Mouse (Mus musculus) liver, embryonic 13.5 days (tissue): ENCODE measurements around the gene Ndufs3. TPM values are rescaled to one million over a fixed set of nuclear protein-coding genes. Genes with fewer than 3 reads are reported as not detected.
A peak's percentile ranks its signal among the peaks of the same experiment; 100 is the strongest.

Experiments used
- ATAC-seq: fragments of 200-750 bp; cut with Nextera tagmentation; 2 replicates; pipeline ENCODE4 v1.8.0; 2017; ENCODE audit warnings: low read depth, mild to moderate bottlenecking, moderate number of reproducible peaks, moderate library complexity
- DNase-seq: peaks from one replicate; pipeline ENCODE4 v3.0.0; 2022
- H3K27ac ChIP-seq: fragments of 300-500 bp; sonication (generic); 2 replicates; pipeline ENCODE4 v1.5.1; 2015; ENCODE audit warnings: moderate library complexity, mild to moderate bottlenecking, inconsistent platforms
- H3K27me3 ChIP-seq: fragments of 300-500 bp; sonication (generic); 2 replicates; pipeline ENCODE4 v1.6.1; 2015; ENCODE audit warnings: mild to moderate bottlenecking, inconsistent platforms
- H3K36me3 ChIP-seq: fragments of 300-500 bp; sonication (generic); 2 replicates; pipeline ENCODE4 v1.6.1; 2015; ENCODE audit warnings: mild to moderate bottlenecking, inconsistent platforms
- H3K4me1 ChIP-seq: fragments of 300-500 bp; sonication (generic); replicated peaks from 2 replicates; pipeline ENCODE4 v1.6.1; 2015; ENCODE audit warnings: inconsistent platforms
- H3K4me2 ChIP-seq: fragments of 300-500 bp; sonication (generic); 2 replicates; pipeline ENCODE4 v1.6.1; 2015; ENCODE audit warnings: inconsistent platforms, mild to moderate bottlenecking, moderate library complexity
- H3K4me3 ChIP-seq: fragments of 300-500 bp; sonication (generic); replicated peaks from 2 replicates; pipeline ENCODE4 v1.5.1; 2015; ENCODE audit warnings: mild to moderate bottlenecking, inconsistent platforms
- H3K9ac ChIP-seq: fragments of 300-500 bp; sonication (generic); 2 replicates; pipeline ENCODE4 v1.6.1; 2015; ENCODE audit warnings: mild to moderate bottlenecking, inconsistent platforms
- H3K9me3 ChIP-seq: fragments of 300-500 bp; sonication (generic); replicated peaks from 2 replicates; pipeline ENCODE4 v1.6.1; 2016; ENCODE audit warnings: inconsistent platforms
- WGBS: fragments of 180-500 bp; shearing (Covaris S2); methylation state at CpG from one replicate; pipeline ENCODE4 v1.1.7; 2015; ENCODE audit not compliant: insufficient replicate concordance; 5-methylcytosine and 5-hydroxymethylcytosine counted together
- polyA plus RNA-seq: library from polyadenylated mRNA; unstranded; fragments of >200 nt; fragmentation: Nextera tagmentation; extraction: Ambion mirVana; gene quantifications from 2 replicates; pipeline ENCODE4 v1.2.1, GENCODE M21; 2015

Ndufs3 gene
- polyA plus RNA-seq, 1 experiment from 2014 or later = 156 TPM

DNA sequence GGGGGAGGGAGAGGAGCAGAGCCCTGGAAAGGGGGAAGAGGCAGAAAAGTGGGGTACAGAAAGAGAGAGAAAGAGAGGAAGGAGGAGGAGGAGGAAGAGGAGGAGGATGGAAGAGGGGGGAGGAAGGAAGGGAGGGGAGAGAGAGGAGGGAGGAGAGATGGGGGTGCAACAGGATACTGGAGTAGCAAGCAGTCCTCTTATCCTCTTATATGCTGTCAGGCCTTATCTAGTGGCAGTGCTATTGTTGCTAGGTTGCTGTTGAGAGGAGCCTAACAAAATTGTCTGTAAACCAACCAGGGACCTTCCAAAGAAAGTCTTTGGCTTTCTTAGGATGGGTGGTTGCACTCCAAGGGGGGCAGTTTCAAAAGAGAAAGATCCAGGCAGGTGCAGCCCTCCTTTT, 25.2 kb downstream of the Ndufs3 start:
- peaks cover 47% of the 10 kb centered on the region for H3K27me3 ChIP-seq

DNA sequence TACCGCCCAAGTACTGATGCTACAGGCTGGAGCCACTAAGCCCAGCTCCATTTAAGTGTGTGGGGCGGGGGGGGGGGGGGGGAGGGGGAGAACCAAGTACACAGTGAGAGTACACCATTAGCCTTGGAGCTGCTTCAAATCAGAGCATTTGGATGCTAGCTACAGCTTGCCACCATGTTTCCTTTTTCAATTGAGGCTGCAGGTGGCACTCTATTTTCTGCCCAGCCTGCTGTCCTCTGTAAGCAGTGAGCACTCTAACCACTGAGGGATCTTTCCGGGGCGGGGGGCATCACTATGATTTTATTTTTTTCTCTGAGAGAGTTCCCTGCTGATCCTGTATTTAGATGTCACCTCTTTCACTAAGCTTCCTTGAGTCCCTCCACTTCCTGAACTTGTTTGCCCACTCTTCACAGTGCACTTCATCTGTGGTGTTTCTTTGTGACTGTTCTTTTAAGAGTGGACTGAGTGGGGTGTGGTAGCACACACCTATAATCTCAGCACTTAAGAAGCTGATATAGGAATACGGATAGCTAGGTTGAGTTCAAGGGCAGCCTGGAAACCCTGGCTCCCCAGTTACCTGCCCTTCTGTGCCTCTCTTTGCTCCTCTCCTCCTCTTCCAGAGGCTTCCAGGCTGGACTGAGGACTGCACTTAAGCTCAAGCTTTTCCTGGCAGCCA, 26.9 kb downstream of the Ndufs3 start:
- H3K27ac ChIP-seq = no peak overlapping the region
- H3K4me3 ChIP-seq = no peak overlapping the region
- H3K9me3 ChIP-seq = no peaks in the 10 kb centered on the region
- H3K9ac ChIP-seq = no peak overlapping the region
- peaks cover 17% of the 10 kb centered on the region for H3K4me1 ChIP-seq
- peaks cover 30% of the 10 kb centered on the region for H3K27me3 ChIP-seq
- ATAC-seq (no peak), DNase-seq (no peak)
- no peak overlapping the region for H3K4me2 ChIP-seq
- 62% methylated on average over 4 of the region's 5 CpGs for WGBS
- no peaks in the 10 kb centered on the region for H3K36me3 ChIP-seq

More for the DNA sequence above, 25.2 kb downstream of the Ndufs3 start:
- peaks cover 17% of the 10 kb centered on the region for H3K4me1 ChIP-seq
- H3K9ac ChIP-seq = no peak overlapping the region
- no peak overlapping the region for H3K4me3 ChIP-seq
- H3K9me3 ChIP-seq = 0 out of 2 replicates have a peak, but pooled peaks cover 3% of the 10 kb centered on the region
- no peaks in the 10 kb centered on the region for H3K36me3 ChIP-seq
- no peak overlapping the region for H3K4me2 ChIP-seq
- ATAC-seq = no peak
- H3K27ac ChIP-seq = no peak overlapping the region
- no peak for DNase-seq

DNA sequence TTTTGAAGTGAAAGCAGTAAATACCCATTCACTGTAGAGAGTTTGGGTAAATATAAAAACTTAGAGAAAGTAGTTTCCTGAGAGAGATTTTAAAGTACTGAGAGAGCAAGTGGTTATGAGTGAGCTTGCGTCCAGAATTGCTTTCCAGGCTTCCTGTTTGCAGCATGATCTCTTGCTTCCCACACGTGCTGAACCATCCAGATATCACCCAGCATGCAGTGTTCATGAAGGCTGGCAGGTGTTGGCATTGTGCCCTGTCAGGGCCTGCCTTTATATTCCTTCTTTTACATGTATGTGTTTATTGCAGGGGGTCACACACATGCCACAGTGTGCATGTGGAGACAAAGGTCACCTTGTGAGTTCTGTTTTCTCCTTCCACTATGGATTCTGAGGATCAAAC, 29.4 kb downstream of the Ndufs3 start:
- no peak for ATAC-seq
- H3K36me3 ChIP-seq = no peaks in the 10 kb centered on the region
- no peak overlapping the region for H3K27ac ChIP-seq
- no peak for DNase-seq
- 49% methylated on average over 2 of the region's 2 CpGs for WGBS
- H3K4me2 ChIP-seq = no peak overlapping the region
- H3K4me1 ChIP-seq = peaks cover 36% of the 10 kb centered on the region
- no peaks in the 10 kb centered on the region for H3K9me3 ChIP-seq
- peaks cover 13% of the 10 kb centered on the region for H3K27me3 ChIP-seq
- no peak overlapping the region for H3K9ac ChIP-seq
- H3K4me3 ChIP-seq = no peak overlapping the region

DNA sequence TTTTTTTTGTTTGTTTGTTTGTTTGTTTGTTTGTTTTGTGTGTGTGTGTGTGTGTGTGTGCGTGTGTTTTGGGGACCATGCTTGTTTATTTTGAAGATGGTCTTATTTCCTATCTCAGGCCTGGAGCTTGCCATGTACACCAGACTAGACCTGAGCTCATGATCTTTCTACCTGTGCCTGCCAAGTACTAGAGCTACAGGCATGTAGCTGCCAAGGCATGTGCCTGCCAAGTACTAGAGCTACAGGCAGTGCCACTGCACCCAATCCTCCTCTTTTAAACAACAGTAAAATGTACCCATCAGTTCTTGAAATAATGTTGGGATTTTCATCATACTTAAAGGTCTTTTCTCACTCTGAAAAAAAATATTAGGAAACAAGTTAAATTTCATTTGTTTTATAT, 30.6 kb downstream of the Ndufs3 start:
- Histone ChIP-seq H3K9ac (no peak overlapping the region), H3K4me3 (no peak overlapping the region), H3K27me3 (peaks cover 7% of the 10 kb centered on the region), H3K4me2 (no peak overlapping the region), H3K27ac (no peak overlapping the region), H3K4me1 (peaks cover 36% of the 10 kb centered on the region), H3K36me3 (no peaks in the 10 kb centered on the region), H3K9me3 (no peaks in the 10 kb centered on the region)
- 64% methylated on average over 1 of the region's 1 CpGs for WGBS
- ATAC-seq = no peak
- DNase-seq = no peak

DNA sequence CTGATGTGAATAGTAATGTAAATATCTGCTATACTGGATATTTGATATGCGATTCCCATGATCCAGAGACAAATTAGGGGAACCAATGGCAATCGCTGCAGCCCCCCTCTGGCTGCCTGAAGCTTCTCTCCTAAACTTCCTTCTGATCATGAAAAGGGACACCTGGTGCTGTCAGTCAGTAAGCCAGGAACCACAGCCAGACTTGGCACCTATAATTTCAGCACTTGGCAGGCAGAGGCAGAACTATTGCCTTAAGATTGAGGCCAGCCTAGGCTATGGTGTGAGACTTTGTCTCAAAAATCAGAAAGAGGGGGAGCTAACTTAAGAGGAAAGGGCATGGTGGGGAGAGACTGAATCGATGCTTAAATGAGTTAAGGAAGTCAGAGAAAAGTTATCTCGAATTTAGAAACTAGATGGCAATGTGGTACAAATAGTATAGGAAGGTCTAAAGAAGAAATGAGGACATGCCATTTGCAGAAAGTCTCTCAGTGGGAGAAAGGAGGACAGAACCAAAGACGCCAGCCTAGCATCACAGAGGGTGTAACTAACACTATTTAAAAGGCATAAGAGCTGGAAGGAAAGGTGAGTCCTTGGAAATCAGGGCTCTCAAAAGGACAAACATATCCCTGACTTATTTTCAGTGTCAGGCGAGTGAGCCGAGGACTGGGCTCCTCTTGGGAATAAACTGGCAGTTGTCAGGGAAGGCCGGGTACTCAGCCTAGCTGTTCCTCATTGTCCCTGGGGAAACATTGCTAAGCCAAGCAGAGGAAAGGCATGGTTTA, 33.3 kb downstream of the Ndufs3 start:
- Histone ChIP-seq H3K4me3 (no peak overlapping the region), H3K27ac (peak overlapping the region; percentile 92), H3K4me1 (peaks cover 59% of the 10 kb centered on the region), H3K27me3 (no peaks in the 10 kb centered on the region), H3K9ac (peak overlapping the region; percentile 57; the same call in 1 of the 2 replicates), H3K4me2 (peak overlapping the region; percentile 60), H3K36me3 (peaks cover 12% of the 10 kb centered on the region), H3K9me3 (no peaks in the 10 kb centered on the region)
- ATAC-seq (no peak), DNase-seq (no peak)
- WGBS = 63% methylated on average over 8 of the region's 8 CpGs

DNA sequence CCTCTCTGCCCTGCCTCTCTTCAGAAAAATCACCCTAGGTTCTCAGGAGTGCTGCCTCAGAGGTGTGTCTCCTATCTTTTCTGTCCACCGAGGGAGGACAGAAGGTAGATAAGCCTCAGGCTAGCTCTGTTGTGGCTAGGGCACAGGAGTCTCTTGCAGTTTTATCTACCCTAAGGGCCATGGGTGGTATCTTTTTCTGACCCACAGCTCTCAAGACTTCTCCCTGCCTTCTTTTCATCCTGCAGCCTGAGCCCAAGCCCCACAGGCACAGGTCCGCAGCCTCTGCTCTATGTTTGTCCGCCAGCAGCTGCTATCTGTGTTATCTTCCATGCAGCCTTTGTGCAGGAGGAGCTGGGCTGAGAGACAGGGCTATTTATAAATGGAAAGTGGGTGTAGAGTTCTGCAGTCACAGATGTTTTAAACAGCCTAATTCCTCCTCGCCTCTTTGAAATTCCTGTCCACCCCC, 34.5 kb downstream of the Ndufs3 start:
- Histone ChIP-seq H3K4me3 (peak overlapping the region; percentile 15), H3K27me3 (no peaks in the 10 kb centered on the region)
- ATAC-seq = peak; percentile 93

DNA sequence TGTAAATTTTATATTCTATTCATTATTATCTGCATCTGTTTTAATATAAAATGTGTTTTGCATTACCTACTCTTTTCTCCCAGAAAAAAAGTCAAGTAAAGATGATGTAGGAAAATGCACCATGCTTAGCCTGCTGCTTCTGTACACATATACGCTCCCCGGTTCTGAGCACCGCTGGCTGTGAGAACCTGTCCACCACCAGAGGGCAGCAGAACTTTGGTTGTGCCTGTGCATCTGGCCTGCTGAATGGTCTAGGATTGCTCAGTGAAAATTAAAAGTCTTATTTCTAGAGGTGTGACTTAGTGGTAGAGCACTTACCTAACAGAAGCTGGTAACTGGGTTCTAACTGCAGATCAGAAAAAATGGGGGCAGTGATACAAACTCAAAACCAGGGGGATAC, 38.1 kb downstream of the Ndufs3 start:
- Histone ChIP-seq H3K27ac (peak overlapping the region; percentile 70), H3K4me1 (peaks cover 49% of the 10 kb centered on the region), H3K27me3 (no peaks in the 10 kb centered on the region), H3K4me3 (no peak overlapping the region), H3K4me2 (no peak overlapping the region), H3K9ac (0 out of 2 replicates have a peak overlapping the region, but pooled peaks have one; percentile 43), H3K36me3 (peaks cover 56% of the 10 kb centered on the region), H3K9me3 (no peaks in the 10 kb centered on the region)
- DNase-seq = peak; percentile 74
- 34% methylated on average over 3 of the region's 3 CpGs for WGBS
- ATAC-seq = peak; percentile 47

More for the DNA sequence above, 34.5 kb downstream of the Ndufs3 start:
- peaks cover 59% of the 10 kb centered on the region for H3K4me1 ChIP-seq
- H3K27ac ChIP-seq = peak overlapping the region; percentile 92
- DNase-seq = peak; percentile 76
- peak overlapping the region; percentile 60 for H3K4me2 ChIP-seq
- WGBS = 6% methylated on average over 4 of the region's 4 CpGs
- H3K9me3 ChIP-seq = no peaks in the 10 kb centered on the region
- peak overlapping the region; percentile 57 for H3K9ac ChIP-seq
- H3K36me3 ChIP-seq = peaks cover 23% of the 10 kb centered on the region

DNA sequence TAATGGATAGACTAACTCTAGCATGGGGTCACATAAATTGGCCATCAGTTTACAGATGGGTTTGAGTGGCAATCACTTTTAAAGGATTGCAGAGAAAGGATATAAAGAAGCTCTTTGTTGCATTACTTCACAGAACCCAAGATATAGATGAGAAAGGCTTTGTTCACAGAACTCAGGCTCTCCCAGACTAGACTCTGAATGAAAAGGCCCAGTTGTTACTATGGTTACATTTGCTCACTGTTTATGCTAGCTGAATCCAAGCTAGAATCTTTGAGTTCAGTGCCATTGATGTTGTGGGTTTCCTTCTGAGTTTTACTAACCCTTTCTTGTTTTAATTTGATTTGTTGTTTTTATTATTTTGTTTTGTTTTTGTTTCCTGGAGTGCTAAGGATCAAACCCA, 40.4 kb downstream of the Ndufs3 start:
- peaks cover 26% of the 10 kb centered on the region for H3K4me1 ChIP-seq
- peaks cover 77% of the 10 kb centered on the region for H3K36me3 ChIP-seq
- H3K27me3 ChIP-seq = no peaks in the 10 kb centered on the region
- H3K9me3 ChIP-seq = no peaks in the 10 kb centered on the region
- no peak overlapping the region for H3K4me3 ChIP-seq
- DNase-seq (no peak), ATAC-seq (no peak)
- H3K4me2 ChIP-seq = no peak overlapping the region
- H3K27ac ChIP-seq = no peak overlapping the region
- H3K9ac ChIP-seq = no peak overlapping the region

DNA sequence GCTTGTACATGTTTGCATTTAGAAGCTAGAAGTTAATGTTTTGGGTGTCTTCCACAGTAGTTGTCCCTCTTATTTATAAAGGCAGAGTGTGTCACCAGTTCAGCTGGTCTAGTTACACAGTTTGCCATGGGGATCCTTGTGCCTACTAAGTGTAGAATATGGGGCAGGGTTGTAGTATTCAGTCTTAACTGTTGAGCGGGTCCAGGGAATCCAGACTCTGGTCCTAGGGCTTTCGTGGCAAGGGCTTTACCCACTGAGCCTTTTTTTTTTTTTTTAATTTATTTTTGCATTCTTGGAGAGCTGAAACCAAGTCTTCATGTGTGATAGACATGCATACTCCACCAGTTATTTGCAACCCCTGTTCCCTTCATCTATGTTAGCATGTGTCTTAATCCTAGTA, 43.1 kb downstream of the Ndufs3 start:
- H3K36me3 ChIP-seq = peaks cover 85% of the 10 kb centered on the region
- H3K27ac ChIP-seq = no peak overlapping the region
- no peak overlapping the region for H3K4me3 ChIP-seq
- no peak overlapping the region for H3K4me2 ChIP-seq
- ATAC-seq = no peak
- no peak overlapping the region for H3K9ac ChIP-seq
- H3K27me3 ChIP-seq = no peaks in the 10 kb centered on the region
- H3K9me3 ChIP-seq = no peaks in the 10 kb centered on the region
- no peak for DNase-seq
- WGBS = 86% methylated on average over 2 of the region's 2 CpGs
- no peaks in the 10 kb centered on the region for H3K4me1 ChIP-seq

DNA sequence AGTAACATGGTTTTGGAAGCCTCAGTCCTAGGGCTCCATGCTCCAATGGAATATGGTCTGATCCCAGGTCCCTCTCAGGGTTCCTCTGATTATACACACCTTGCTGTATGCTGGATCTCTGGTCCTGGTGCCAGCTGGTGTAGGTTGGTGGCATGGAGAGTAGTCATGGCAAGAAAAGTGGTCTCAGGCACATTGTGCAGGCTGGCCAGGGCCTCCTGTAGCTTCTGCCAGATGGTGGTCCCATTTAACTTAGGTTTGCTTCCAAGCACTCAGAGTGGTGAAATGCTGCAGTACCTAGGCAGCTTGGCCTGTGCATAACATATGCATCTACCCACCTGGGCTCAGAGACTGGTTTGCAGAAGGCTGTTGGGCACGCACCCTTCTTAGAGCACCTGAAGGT, 54.2 kb downstream of the Ndufs3 start:
- Histone ChIP-seq H3K27me3 (no peaks in the 10 kb centered on the region), H3K4me1 (peaks cover 36% of the 10 kb centered on the region), H3K27ac (no peak overlapping the region), H3K36me3 (peaks cover 50% of the 10 kb centered on the region), H3K4me3 (no peak overlapping the region), H3K9ac (no peak overlapping the region), H3K9me3 (no peaks in the 10 kb centered on the region), H3K4me2 (no peak overlapping the region)
- 93% methylated on average over 1 of the region's 1 CpGs for WGBS
- ATAC-seq (no peak), DNase-seq (no peak)

DNA sequence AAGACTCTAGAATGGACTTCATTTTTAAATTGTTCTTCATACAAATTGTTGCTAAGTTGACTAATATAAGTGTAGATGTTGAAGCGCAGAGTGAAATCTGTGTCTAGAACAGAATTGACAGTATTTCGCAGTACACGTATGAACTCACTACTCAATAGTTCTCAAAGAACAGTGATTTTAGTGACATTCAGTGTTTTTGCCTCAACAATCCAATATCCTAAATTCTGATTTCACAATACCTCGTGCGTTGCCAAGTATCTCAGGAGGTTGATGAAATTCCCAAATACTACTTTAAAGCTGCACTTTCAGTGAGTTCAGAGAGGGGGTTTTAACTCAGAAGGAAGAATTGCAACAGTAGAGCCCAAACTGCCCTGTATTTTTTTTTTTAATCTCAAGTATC, 56.3 kb downstream of the Ndufs3 start:
- Histone ChIP-seq H3K36me3 (peaks cover 32% of the 10 kb centered on the region), H3K9me3 (no peaks in the 10 kb centered on the region), H3K4me3 (peak overlapping the region; percentile 90), H3K27me3 (no peaks in the 10 kb centered on the region), H3K9ac (peak overlapping the region; percentile 92; the same call in 1 of the 2 replicates), H3K4me2 (peak overlapping the region; percentile 82), H3K27ac (no peak overlapping the region), H3K4me1 (peaks cover 41% of the 10 kb centered on the region)
- DNase-seq = no peak
- no peak for ATAC-seq
- WGBS = 88% methylated on average over 5 of the region's 5 CpGs
